Mouse (Mus musculus) megakaryocyte, embryonic 14.5 days (primary cell): ENCODE results near the gene Rasl11b.

Source experiments
- FLI1 ChIP-seq: IDR thresholded peaks from 2 replicates; pipeline ENCODE4 v1.6.1; 2012; ENCODE audit warnings: low read length, inconsistent platforms, mixed read lengths
- GATA1 ChIP-seq: IDR thresholded peaks from 3 replicates; pipeline ENCODE4 v1.6.1; 2012; ENCODE audit warnings: mixed read lengths, low read length, inconsistent platforms, borderline replicate concordance

DNA sequence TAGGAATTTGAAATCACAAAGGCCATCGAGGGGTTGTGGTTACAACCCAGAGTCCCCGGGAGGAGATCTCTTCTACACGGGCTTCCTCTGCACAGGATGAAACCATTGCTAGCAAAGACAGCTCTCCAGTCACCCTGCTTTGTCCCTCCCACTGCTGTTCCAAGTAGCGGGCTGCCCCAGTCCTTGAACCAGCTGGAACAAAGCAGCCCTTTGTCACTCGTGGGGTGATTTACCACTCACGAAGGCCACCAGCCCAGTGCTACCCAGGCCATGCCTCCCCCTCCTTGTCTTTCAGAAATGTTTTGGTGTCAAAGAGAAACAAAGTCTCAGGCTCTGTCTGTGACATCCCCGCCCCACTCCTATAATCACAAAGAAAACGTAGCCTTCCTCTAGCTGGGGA lies 10.4 kb downstream of the Rasl11b start:
- TF ChIP-seq FLI1 = no peak
- TF ChIP-seq GATA1 = no peak
